ENCODE assay signal across 23 mouse cellular contexts in genomic region chr19:10856520-10856919, GRCm38 (mm10). TPM values are rescaled to one million over a fixed set of nuclear protein-coding genes. Genes with fewer than 3 reads are reported as not detected.
DNase-seq lines count a peak whose midpoint lies in the region; ATAC-seq and TF ChIP-seq lines count a peak whose summit lies in the region.
"Had no signal": no experiment of that assay in that cellular context is flagged by ENCODE, and none has a peak within 500 bp of the region (broad histone marks: within the 10 kb centered on the region; RNA-seq: fewer than 3 reads in every experiment).

No protein-coding gene starts in this region.

- H3K9me3 ChIP-seq in forebrain, postnatal 0 days (ENCODE audit: low read length): no peaks in the 10 kb centered on the region
- H3K9me3 ChIP-seq in forebrain, embryonic 12.5 days: no peaks in the 10 kb centered on the region
- no peaks in the 10 kb centered on the region for H3K9me3 ChIP-seq in neural tube, embryonic 12.5 days
- no peaks in the 10 kb centered on the region for H3K9me3 ChIP-seq in hindbrain, postnatal 0 days (ENCODE audit: low read length)
- no peaks in the 10 kb centered on the region for H3K9me3 ChIP-seq in neural tube, embryonic 14.5 days (ENCODE audit: control insufficient read depth, low read length)

- H3K4me2 ChIP-seq in forebrain, postnatal 0 days (ENCODE audit: low read depth): no peak overlapping the region
- no peak overlapping the region for H3K4me2 ChIP-seq in forebrain, embryonic 12.5 days
- no peak overlapping the region for H3K4me2 ChIP-seq in neural tube, embryonic 12.5 days (replicated peaks)
- H3K4me2 ChIP-seq in hindbrain, postnatal 0 days (ENCODE audit: low read depth, low read length): no peak overlapping the region
- H3K4me2 ChIP-seq in neural tube, embryonic 14.5 days (ENCODE audit: low read depth, low read length): no peak overlapping the region

- H3K36me3 ChIP-seq in forebrain, postnatal 0 days (ENCODE audit: insufficient read depth): peaks cover 51% of the 10 kb centered on the region
- H3K36me3 ChIP-seq in forebrain, embryonic 12.5 days (replicated peaks): peaks cover 55% of the 10 kb centered on the region
- H3K36me3 ChIP-seq in neural tube, embryonic 12.5 days: peaks cover 58% of the 10 kb centered on the region
- H3K36me3 ChIP-seq in hindbrain, postnatal 0 days (ENCODE audit: insufficient read depth, low read length): peaks cover 46% of the 10 kb centered on the region
- H3K36me3 ChIP-seq in neural tube, embryonic 14.5 days (ENCODE audit: control insufficient read depth, insufficient read depth, low read length): peaks cover 49% of the 10 kb centered on the region

- no peak overlapping the region for H3K9ac ChIP-seq in forebrain, postnatal 0 days
- H3K9ac ChIP-seq in forebrain, embryonic 12.5 days: no peak overlapping the region
- no peak overlapping the region for H3K9ac ChIP-seq in neural tube, embryonic 12.5 days
- no peak overlapping the region for H3K9ac ChIP-seq in hindbrain, postnatal 0 days (replicated peaks; ENCODE audit: low read length)
- no peak overlapping the region for H3K9ac ChIP-seq in neural tube, embryonic 14.5 days (replicated peaks; ENCODE audit: low read depth, low read length)
- H3K9ac ChIP-seq: liver, postnatal 0 days had no signal

- TF ChIP-seq CTCF in forebrain, postnatal 0 days (IDR thresholded peaks at IDR 0.05; ENCODE audit: low read depth): no peak
- TF ChIP-seq CTCF in hindbrain, postnatal 0 days (IDR thresholded peaks at IDR 0.05; ENCODE audit: low read depth): no peak

- no peaks in the 10 kb centered on the region for H3K4me1 ChIP-seq in forebrain, postnatal 0 days (ENCODE audit: insufficient read depth)
- no peaks in the 10 kb centered on the region; the same call in 1 of the 2 replicates for H3K4me1 ChIP-seq in forebrain, embryonic 12.5 days
- no peaks in the 10 kb centered on the region for H3K4me1 ChIP-seq in neural tube, embryonic 12.5 days
- no peaks in the 10 kb centered on the region for H3K4me1 ChIP-seq in hindbrain, postnatal 0 days (ENCODE audit: insufficient read depth, low read length)
- H3K4me1 ChIP-seq in neural tube, embryonic 14.5 days (ENCODE audit: control insufficient read depth, insufficient read depth, low read length): no peaks in the 10 kb centered on the region

- 49% methylated on average over 2 of the region's 2 CpGs for WGBS in forebrain, postnatal 0 days
- WGBS in forebrain, embryonic 12.5 days: 63% methylated on average over 2 of the region's 2 CpGs
- 61% methylated on average over 2 of the region's 2 CpGs for WGBS in neural tube, embryonic 12.5 days
- 44% methylated on average over 2 of the region's 2 CpGs for WGBS in hindbrain, postnatal 0 days
- 38% methylated on average over 2 of the region's 2 CpGs for WGBS in neural tube, embryonic 14.5 days

- no peak overlapping the region for H3K27ac ChIP-seq in forebrain, postnatal 0 days (ENCODE audit: low read depth, low read length)
- H3K27ac ChIP-seq in forebrain, embryonic 12.5 days: no peak overlapping the region
- peak overlapping the region; percentile 10; the same call in 1 of the 2 replicates for H3K27ac ChIP-seq in neural tube, embryonic 12.5 days
- no peak overlapping the region for H3K27ac ChIP-seq in hindbrain, postnatal 0 days
- H3K27ac ChIP-seq in neural tube, embryonic 14.5 days (ENCODE audit: low read depth, low read length): no peak overlapping the region
- H3K27ac ChIP-seq: layer of hippocampus, adult 2 months had no signal

- no peaks in the 10 kb centered on the region for H3K27me3 ChIP-seq in forebrain, postnatal 0 days (ENCODE audit: insufficient read depth, low read length)
- H3K27me3 ChIP-seq in forebrain, embryonic 12.5 days: no peaks in the 10 kb centered on the region
- no peaks in the 10 kb centered on the region for H3K27me3 ChIP-seq in neural tube, embryonic 12.5 days (replicated peaks)
- no peaks in the 10 kb centered on the region for H3K27me3 ChIP-seq in hindbrain, postnatal 0 days (ENCODE audit: insufficient read depth, low read length)
- no peaks in the 10 kb centered on the region for H3K27me3 ChIP-seq in neural tube, embryonic 14.5 days (ENCODE audit: control insufficient read depth, insufficient read depth, low read length)
- H3K27me3 ChIP-seq: CH12.LX had no signal

- ATAC-seq in forebrain, postnatal 0 days: peak; percentile 28
- ATAC-seq in forebrain, embryonic 12.5 days (ENCODE audit: low FRiP score): no peak
- ATAC-seq in neural tube, embryonic 12.5 days (ENCODE audit: low FRiP score, low read depth): no peak
- ATAC-seq in hindbrain, postnatal 0 days: 0 out of 2 replicates have a peak, but pooled peaks have one; percentile 21
- peak; percentile 25; the same call in 1 of the 2 replicates for ATAC-seq in neural tube, embryonic 14.5 days (ENCODE audit: low read depth)
- ATAC-seq: liver, postnatal 0 days had no signal

- H3K4me3 ChIP-seq in forebrain, postnatal 0 days (ENCODE audit: low read depth, low read length): no peak overlapping the region
- H3K4me3 ChIP-seq in forebrain, embryonic 12.5 days (replicated peaks): no peak overlapping the region
- H3K4me3 ChIP-seq in neural tube, embryonic 12.5 days: no peak overlapping the region
- no peak overlapping the region for H3K4me3 ChIP-seq in hindbrain, postnatal 0 days (ENCODE audit: low read length)
- H3K4me3 ChIP-seq in neural tube, embryonic 14.5 days (ENCODE audit: low read depth, low read length): no peak overlapping the region
- H3K4me3 ChIP-seq: layer of hippocampus, adult 2 months; myocyte had no signal

- no peak for DNase-seq in forebrain, postnatal 0 days
- no peak for DNase-seq in neural tube, embryonic 10.5 days (ENCODE audit: extremely low spot score, low spot score)
- DNase-seq in hindbrain, postnatal 0 days (ENCODE audit: low spot score): no peak
- no peak for DNase-seq in urinary bladder, postnatal 10 days (ENCODE audit: low spot score)
- no peak for DNase-seq in kidney, postnatal 10 days
- DNase-seq: adrenal gland, postnatal 25 days; cerebellum, adult 8-10 months; gastrocnemius, postnatal 25 days; kidney, adult 18-20 months; kidney, postnatal 14 days; liver, postnatal 0 days; lung, postnatal 10 days; right cerebral cortex, adult 18-20 months; thymus, postnatal 14 days had no signal

RNA-seq across cellular contexts. Expression of gene Tmem132a, which starts 13.2 kb away (rescaled TPM):
- total RNA-seq in forebrain, postnatal 0 days (2014; rRNA removed): 323 and 362 TPM in 2 replicates
- polyA plus RNA-seq in forebrain, postnatal 0 days (2015; fragmentation: Nextera tagmentation; extraction: Ambion mirVana): 180 and 184 TPM in 2 replicates
- polyA plus RNA-seq in forebrain, embryonic 12.5 days (2016; fragmentation: Nextera tagmentation; extraction: Ambion mirVana): 115 and 126 TPM in 2 replicates
- 151 and 157 TPM in 2 replicates for polyA plus RNA-seq in neural tube, embryonic 12.5 days (2016; fragmentation: Nextera tagmentation; extraction: Ambion mirVana)
- total RNA-seq in hindbrain, postnatal 0 days (2014; rRNA removed): 358 and 359 TPM in 2 replicates
- 131 and 141 TPM in 2 replicates for polyA plus RNA-seq in hindbrain, postnatal 0 days (2015; fragmentation: Nextera tagmentation; extraction: Ambion mirVana)
- 132 and 146 TPM in 2 replicates for polyA plus RNA-seq in neural tube, embryonic 14.5 days (2014; fragmentation: Nextera tagmentation; extraction: Ambion mirVana)
- total RNA-seq: MEL had no signal

RNA-seq across cellular contexts. Expression of gene Slc15a3, which starts 17.0 kb away (rescaled TPM):
- total RNA-seq in forebrain, postnatal 0 days (2014; rRNA removed): 0.62 and 0.90 TPM in 2 replicates
- polyA plus RNA-seq in forebrain, postnatal 0 days (2015; fragmentation: Nextera tagmentation; extraction: Ambion mirVana): 0.26 and 0.42 TPM in 2 replicates
- 0.12 and 0.38 TPM in 2 replicates for polyA plus RNA-seq in forebrain, embryonic 12.5 days (2016; fragmentation: Nextera tagmentation; extraction: Ambion mirVana)
- polyA plus RNA-seq in neural tube, embryonic 12.5 days (2016; fragmentation: Nextera tagmentation; extraction: Ambion mirVana): 0.20 and 0.46 TPM in 2 replicates
- 1.5 and 1.9 TPM in 2 replicates for total RNA-seq in hindbrain, postnatal 0 days (2014; rRNA removed)
- polyA plus RNA-seq in hindbrain, postnatal 0 days (2015; fragmentation: Nextera tagmentation; extraction: Ambion mirVana): 0.21 and 0.78 TPM in 2 replicates
- polyA plus RNA-seq in neural tube, embryonic 14.5 days (2014; fragmentation: Nextera tagmentation; extraction: Ambion mirVana): 0.36 and 0.52 TPM in 2 replicates
- total RNA-seq: common myeloid progenitor, adult 5-6 weeks; MEL had no signal

RNA-seq across cellular contexts. Expression of gene Tmem109, which starts 25.3 kb away (rescaled TPM):
- 22.2 and 25.5 TPM in 2 replicates for total RNA-seq in forebrain, postnatal 0 days (2014; rRNA removed)
- 33.7 and 38.8 TPM in 2 replicates for polyA plus RNA-seq in forebrain, postnatal 0 days (2015; fragmentation: Nextera tagmentation; extraction: Ambion mirVana)
- polyA plus RNA-seq in forebrain, embryonic 12.5 days (2016; fragmentation: Nextera tagmentation; extraction: Ambion mirVana): 35.6 and 36.6 TPM in 2 replicates
- 38.7 and 39.1 TPM in 2 replicates for polyA plus RNA-seq in neural tube, embryonic 12.5 days (2016; fragmentation: Nextera tagmentation; extraction: Ambion mirVana)
- total RNA-seq in hindbrain, postnatal 0 days (2014; rRNA removed): 25.3 and 27.9 TPM in 2 replicates
- polyA plus RNA-seq in hindbrain, postnatal 0 days (2015; fragmentation: Nextera tagmentation; extraction: Ambion mirVana): 35.1 and 37.4 TPM in 2 replicates
- 36.3 and 39.1 TPM in 2 replicates for polyA plus RNA-seq in neural tube, embryonic 14.5 days (2014; fragmentation: Nextera tagmentation; extraction: Ambion mirVana)

RNA-seq across cellular contexts. Expression of gene Cd6, which starts 26.7 kb away (rescaled TPM):
- total RNA-seq in forebrain, postnatal 0 days (2014; rRNA removed): not detected in 2 replicates
- polyA plus RNA-seq in forebrain, postnatal 0 days (2015; fragmentation: Nextera tagmentation; extraction: Ambion mirVana): 0.05 TPM in 1 of 2 replicates, not detected in the other
- polyA plus RNA-seq in forebrain, embryonic 12.5 days (2016; fragmentation: Nextera tagmentation; extraction: Ambion mirVana): not detected in 2 replicates
- polyA plus RNA-seq in neural tube, embryonic 12.5 days (2016; fragmentation: Nextera tagmentation; extraction: Ambion mirVana): 0.06 TPM in 1 of 2 replicates, not detected in the other
- total RNA-seq in hindbrain, postnatal 0 days (2014; rRNA removed): not detected in 2 replicates
- 0.08 TPM in 1 of 2 replicates, not detected in the other for polyA plus RNA-seq in hindbrain, postnatal 0 days (2015; fragmentation: Nextera tagmentation; extraction: Ambion mirVana)
- polyA plus RNA-seq in neural tube, embryonic 14.5 days (2014; fragmentation: Nextera tagmentation; extraction: Ambion mirVana): not detected in 2 replicates
- total RNA-seq: adrenal gland, postnatal 25 days; MEL had no signal
- polyA plus RNA-seq: embryonic facial prominence, embryonic 11.5 days; myocyte had no signal

RNA-seq across cellular contexts. Expression of gene Prpf19, which starts 38.5 kb away (rescaled TPM):
- total RNA-seq in forebrain, postnatal 0 days (2014; rRNA removed): 243 and 271 TPM in 2 replicates
- 35.6 and 36.9 TPM in 2 replicates for polyA plus RNA-seq in forebrain, postnatal 0 days (2015; fragmentation: Nextera tagmentation; extraction: Ambion mirVana)
- polyA plus RNA-seq in forebrain, embryonic 12.5 days (2016; fragmentation: Nextera tagmentation; extraction: Ambion mirVana): 43.3 and 49.6 TPM in 2 replicates
- polyA plus RNA-seq in neural tube, embryonic 12.5 days (2016; fragmentation: Nextera tagmentation; extraction: Ambion mirVana): 39.0 and 44.8 TPM in 2 replicates
- 351 and 368 TPM in 2 replicates for total RNA-seq in hindbrain, postnatal 0 days (2014; rRNA removed)
- 37.5 and 40.3 TPM in 2 replicates for polyA plus RNA-seq in hindbrain, postnatal 0 days (2015; fragmentation: Nextera tagmentation; extraction: Ambion mirVana)
- polyA plus RNA-seq in neural tube, embryonic 14.5 days (2014; fragmentation: Nextera tagmentation; extraction: Ambion mirVana): 37.6 and 48.8 TPM in 2 replicates

Comparison
In these comparisons a context has a peak if more than half of its experiments do, and no peak if none do; other contexts are left out.
1. ATAC-seq: peak in forebrain, postnatal 0 days (single experiment), hindbrain, postnatal 0 days (single experiment) and neural tube, embryonic 14.5 days (single experiment); none in forebrain, embryonic 12.5 days (single experiment) and neural tube, embryonic 12.5 days (single experiment).